Mouse (Mus musculus): ENCODE measurements around the gene Sec16a.

Gene Sec16a

GRCm38 (mm10) chr2:26481724-26482495 is 36.9 kb upstream of the Sec16a start:
- no peak for TF ChIP-seq GATA4 (IDR thresholded peaks at IDR 0.05; ENCODE audit: insufficient replicate concordance, low read length)

DNA sequence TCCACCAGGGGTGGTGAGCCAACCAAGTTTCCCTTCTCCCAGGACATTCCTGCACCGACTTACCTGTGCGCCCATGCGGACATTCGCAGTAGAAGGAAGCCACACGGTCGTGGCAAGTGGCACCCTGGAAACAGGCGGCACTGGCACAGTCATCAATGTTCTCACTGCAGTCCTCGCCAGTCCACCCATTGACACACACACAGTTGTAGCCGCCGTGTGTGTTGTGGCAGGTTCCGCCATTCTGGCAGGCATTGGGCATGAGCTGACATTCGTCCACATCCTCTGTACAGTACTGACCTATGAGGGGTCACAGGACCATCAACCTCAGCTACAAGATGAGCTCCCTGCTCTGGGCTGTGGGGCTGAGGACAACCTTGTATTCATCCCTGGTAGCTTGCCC is 35.9 kb upstream of the Sec16a start:
- no peak for TF ChIP-seq GATA4 (IDR thresholded peaks at IDR 0.05; ENCODE audit: insufficient replicate concordance, low read length)

DNA sequence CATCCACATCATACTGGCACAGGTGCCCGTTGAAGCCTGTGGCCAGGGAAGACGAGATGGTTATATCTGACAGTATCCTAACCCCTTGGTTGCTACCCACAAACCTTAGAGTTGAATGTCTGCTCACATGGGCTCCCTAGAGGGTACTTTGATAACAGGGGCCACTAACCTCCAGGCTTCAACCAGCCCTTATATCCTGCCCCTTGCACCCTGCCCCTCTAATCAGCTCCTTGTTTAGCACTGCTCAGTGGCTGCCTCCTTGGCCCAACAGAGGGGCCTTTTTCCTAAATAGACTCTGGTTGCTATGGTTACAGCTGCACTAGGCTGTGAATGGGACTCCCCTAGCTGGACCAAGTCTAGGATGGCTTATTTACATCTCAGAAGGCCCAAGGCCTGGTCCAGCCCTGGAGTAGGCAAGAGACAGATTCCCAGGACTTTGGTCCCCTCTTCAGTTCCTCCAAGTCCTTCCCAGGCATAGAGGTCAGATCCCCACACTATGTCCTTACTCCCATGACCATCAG is 33.7 kb upstream of the Sec16a start:
- no peak for TF ChIP-seq GATA4 (IDR thresholded peaks at IDR 0.05; ENCODE audit: insufficient replicate concordance, low read length)

DNA sequence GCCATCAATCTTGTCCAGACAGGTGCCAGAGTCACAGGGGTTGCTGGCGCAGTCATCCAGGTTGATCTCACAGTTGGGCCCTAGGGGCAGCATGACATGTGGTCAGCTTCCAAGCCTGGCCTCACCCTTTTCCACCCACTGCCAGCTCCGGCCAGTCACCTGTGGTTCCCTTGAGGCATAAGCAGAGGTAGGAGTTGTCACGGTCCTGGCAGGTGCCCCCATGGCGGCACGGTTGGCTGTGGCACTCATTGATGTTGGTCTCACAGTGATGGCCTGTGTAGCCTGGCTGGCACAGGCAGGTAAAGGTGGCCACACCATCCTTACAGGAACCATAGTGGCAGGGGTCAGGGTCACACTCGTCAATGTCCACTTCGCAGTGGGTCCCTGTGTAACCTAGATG is 32.9 kb upstream of the Sec16a start:
- TF ChIP-seq GATA4 (IDR thresholded peaks at IDR 0.05; ENCODE audit: insufficient replicate concordance, low read length), result no peak

DNA sequence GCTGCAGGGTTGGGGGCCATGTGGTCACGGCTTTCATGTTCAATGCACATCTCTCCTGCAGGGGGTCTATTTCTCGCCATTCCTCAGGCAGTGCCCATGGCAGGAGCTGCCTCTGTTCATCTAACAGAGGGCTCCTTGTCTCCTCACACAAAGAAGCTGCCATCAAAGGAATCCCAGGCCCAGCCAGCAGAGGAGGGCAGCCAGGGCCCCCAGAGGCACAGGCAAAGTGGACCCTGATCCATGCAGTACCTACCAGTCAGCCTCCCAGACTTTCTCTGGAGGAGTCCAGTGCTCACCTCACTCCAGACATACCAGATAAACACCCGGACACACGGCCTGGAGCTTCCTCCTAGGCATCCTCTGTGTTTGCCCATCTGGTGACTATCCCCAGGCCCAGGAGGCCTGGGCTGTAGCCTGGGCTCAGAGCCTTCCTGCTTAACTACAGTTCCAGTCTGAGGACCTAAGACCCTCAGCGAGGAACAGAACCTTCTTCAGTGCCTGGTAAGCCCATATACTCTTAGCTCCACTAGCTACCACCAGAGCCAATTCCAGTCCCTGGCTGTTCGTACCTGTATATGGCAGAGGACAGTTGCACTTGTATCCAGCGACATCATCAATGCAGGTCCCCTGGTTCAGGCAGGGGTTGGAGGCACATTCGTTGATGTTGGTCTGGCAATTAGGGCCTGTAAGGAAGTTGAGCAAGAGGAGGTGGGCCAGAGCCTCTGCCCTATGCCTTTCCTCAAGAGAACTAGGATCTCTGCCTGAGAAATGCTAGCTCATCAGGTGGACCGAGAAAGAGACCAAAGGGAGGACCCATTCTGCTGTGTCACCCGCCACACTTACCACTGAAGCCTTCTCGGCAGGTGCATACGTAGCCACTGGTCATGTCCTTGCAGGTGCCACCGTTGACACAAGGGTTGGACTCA is 30.8 kb upstream of the Sec16a start:
- TF ChIP-seq GATA4 (IDR thresholded peaks at IDR 0.05; ENCODE audit: insufficient replicate concordance, low read length), result no peak

GRCm38 (mm10) chr2:26474789-26475504 is 29.9 kb upstream of the Sec16a start:
- peak; percentile 98 for TF ChIP-seq GATA4 (IDR thresholded peaks at IDR 0.05; ENCODE audit: insufficient replicate concordance, low read length)

DNA sequence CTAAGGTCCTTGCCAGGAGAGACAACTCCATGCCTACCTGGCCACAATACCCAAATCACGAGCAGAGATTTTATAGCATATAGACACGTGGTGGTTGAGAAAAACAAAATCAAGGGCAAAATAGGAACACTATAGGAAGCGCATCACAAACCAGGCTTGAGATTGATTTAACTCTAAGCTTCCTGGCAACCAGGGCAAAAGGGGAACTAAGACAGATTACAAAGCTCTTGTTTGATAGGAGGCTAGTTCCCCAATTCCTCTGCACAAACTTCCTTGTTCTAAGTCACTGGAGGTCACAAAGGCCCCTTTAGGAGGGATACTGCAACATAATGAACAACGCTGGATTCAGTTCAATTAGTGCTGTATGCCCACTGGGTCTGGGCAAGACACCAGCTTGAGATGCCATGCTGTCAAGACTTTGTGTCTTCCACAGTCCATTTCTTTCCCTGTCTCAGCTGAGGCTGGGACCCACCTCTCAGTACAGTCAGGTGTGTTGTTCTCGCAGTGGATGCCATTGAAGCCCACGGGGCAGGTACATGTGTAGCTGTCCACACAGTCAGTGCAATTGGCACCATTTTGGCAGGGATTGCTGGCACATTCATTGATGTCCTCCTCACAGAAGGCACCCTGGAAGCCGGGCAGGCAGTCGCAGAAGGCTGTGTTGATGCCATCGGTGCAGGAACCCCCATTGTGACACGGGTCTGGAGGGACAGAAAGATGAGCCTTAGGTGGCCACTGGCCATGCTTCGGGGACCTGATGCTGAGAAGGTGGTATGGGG is 27.5 kb upstream of the Sec16a start:
- TF ChIP-seq GATA4 (IDR thresholded peaks at IDR 0.05; ENCODE audit: insufficient replicate concordance, low read length), result no peak

- no peak for TF ChIP-seq GATA4 (IDR thresholded peaks at IDR 0.05; ENCODE audit: insufficient replicate concordance, low read length)
These were observed 26.8 kb upstream of the Sec16a start for GRCm38 (mm10) chr2:26471652-26472285.

DNA sequence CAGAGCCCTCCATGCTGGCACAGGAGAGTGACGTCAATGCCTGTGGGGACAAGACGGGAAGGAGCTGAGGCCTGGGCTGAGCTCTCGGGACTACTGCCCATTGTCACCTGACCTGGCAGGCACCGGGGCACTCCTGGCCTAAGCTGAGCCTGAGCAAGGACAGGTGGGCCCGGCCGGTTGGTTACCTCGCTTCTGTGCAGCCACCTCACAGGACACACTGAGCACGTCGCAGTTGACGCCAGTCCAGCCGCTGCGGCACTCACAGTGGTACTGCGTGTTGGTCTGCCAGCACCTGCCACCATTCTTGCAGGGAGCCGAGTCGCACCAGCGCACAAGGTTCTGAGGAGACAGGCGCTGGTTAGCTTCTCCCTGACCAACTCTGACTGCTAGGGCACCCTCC is 26.0 kb upstream of the Sec16a start:
- TF ChIP-seq GATA4 (IDR thresholded peaks at IDR 0.05; ENCODE audit: insufficient replicate concordance, low read length), result no peak

DNA sequence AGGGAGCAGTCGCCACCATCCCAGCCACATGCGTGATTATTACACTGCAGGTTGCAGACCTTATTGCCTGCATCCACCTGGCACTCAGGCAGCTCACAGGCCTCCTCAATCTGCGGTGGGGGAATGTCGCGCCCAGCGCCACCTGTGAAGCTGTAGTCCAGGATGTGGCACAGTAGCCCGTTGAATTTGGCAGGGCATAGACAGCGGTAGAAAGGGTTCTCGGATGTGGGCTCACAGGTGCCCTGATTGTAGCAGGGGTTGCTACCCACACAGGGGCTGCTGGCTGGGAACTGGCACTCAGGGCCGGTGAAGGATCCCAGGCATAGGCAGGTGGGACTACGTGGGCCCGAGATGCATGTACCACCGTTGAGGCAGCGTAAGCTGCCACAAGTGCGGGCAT is 23.4 kb upstream of the Sec16a start:
- TF ChIP-seq GATA4 (IDR thresholded peaks at IDR 0.05; ENCODE audit: insufficient replicate concordance, low read length), result no peak

GRCm38 (mm10) chr2:26463412-26463811 is 18.4 kb upstream of the Sec16a start:
- no peak for TF ChIP-seq GATA4 (IDR thresholded peaks at IDR 0.05; ENCODE audit: insufficient replicate concordance, low read length)

DNA sequence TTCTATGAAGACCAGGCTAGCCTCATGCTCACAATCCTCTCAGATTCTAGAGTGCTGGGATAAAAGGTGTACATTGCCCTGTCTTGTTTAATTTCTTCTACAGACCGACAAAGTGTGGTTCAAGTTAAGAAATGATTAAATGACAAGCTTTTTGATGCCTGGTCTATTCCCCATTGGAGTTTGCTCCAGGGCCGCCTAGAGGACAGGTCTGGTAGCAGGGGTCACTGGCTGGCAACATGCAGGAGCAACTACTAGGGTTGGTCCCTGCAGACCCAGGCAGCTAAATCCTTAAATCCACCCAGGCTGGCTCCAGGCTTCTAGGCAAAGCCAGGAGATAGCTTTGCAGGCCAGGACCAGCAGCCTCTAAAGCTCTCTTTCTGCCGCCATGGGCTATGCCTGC is 18.0 kb upstream of the Sec16a start:
- no peak for TF ChIP-seq GATA4 (IDR thresholded peaks at IDR 0.05; ENCODE audit: insufficient replicate concordance, low read length)

GRCm38 (mm10) chr2:26461667-26462066 is 16.7 kb upstream of the Sec16a start:
- TF ChIP-seq GATA4 (IDR thresholded peaks at IDR 0.05; ENCODE audit: insufficient replicate concordance, low read length), result no peak

DNA sequence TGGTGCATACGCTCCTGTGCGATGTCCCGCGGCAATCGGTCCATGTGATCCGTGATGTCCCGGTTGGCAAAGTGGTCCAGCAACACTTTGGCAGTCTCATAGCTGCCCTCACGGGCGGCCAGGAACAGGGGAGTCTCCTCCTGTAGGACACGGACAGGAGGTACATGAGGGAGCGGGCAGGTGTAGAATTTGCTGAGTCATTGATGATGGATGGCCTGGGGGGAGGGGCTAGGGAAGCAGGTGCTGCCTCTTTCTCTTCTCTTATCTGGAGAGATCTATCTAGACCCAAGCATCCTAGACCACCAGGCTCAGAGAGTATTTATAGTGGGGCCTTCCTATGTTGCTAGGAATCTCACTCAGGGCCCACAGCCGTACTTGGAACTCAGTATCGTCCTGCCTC is 15.8 kb upstream of the Sec16a start:
- TF ChIP-seq GATA4 (IDR thresholded peaks at IDR 0.05; ENCODE audit: insufficient replicate concordance, low read length), result no peak

All from liver, adult (tissue).